Mouse (Mus musculus): ENCODE measurements around the gene Nfic. TPM values are rescaled to one million over a fixed set of nuclear protein-coding genes. Genes with fewer than 3 reads are reported as not detected.
A peak's percentile ranks its signal among the peaks of the same experiment; 100 is the strongest.

Gene Nfic
- polyA plus RNA-seq, 2 experiments from 2014 or later, result 14.2 to 19.2 TPM

DNA sequence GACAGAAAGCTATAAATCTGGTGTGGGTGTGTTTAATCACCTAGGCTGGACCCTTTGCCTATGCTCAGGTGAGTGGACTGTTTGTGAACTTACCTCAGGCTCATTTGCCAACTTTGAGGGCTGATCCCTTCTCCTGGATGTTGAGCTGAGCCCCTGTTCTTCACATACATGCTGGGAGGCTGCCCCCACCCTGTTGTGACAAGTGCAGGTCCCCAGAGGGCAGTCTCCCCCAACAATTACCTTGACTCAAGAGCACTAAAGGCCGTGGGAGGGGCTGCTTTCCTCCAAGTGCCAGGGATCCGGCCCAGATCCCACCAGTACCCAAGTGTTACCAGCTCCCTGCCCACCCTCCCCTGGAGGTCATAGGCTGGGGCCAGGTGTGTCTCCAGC lies 29.6 kb upstream of the Nfic start:
- ATAC-seq, result peak; percentile 37

DNA sequence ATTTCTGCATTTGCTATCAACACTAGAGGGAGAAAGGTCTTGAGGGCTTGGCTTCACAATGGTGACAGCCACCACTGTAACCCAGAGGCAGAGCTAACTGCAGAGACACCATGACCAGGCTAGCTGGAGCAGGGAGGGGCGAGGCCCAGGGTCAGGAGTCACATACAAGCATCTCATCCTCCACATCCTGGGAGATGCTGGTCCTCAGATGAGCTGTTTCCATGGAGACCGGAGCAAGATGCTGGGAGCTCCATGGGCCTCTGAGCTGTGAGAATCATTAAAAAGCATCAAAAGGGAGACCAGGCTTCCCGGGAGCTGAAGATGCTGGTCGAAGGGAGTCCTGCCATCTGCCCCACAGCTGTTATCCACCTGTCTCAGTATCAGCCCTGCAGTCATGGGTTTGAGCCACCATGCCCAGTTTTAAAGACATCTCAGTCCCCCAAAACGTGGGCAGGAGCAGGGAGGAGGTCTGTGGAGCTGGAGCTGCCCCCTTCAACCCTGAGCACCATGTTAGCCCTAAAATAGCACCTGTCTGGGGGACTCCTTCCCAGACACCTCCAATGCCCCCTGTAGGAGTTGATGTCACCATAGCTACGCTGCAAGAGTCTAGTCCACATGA lies 29.1 kb upstream of the Nfic start:
- ATAC-seq, result no peak

DNA sequence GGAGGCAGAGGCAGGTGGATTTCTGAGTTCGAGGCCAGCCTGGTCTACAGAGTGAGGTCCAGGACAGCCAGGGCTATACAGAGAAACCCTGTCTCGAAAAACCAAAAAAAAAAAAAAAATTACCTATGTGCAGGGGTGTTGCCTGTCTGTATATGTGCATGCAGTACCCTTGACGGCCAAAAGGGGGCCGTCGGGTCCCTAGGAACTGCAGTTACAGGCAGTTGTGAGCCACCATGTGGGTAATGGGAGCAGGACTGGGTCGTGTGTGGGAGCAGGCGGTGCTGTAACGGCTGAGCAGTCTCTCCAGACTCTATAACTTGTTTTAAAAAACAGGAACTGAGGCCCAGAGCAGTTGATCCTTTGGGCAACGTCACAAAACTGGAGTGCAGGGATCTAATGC lies 28.5 kb upstream of the Nfic start:
- peak; percentile 25 for ATAC-seq

DNA sequence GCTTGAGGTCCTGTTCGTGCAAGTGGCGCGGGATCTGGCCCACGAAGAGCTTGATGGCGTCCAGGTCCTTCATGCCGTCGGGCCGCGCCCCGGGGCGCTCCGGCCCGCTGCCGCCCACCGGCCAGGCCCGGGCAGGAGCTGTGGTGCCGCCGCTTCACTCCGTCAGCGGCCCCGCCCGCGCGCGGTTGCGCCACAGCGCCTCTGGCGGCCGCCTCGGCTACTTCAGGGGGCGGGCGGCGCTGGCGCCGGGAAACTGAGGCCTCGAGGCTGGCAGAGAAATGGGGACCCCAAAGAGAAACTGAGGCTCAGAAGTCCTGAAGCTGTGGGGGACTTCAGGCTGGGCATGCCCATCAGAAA lies 27.1 kb upstream of the Nfic start, which contains the start of gene Celf5:
Gene Celf5, minus strand, starts transcription at position 177 of the 357 bp plus-strand sequence.
- peak; percentile 76 for ATAC-seq

DNA sequence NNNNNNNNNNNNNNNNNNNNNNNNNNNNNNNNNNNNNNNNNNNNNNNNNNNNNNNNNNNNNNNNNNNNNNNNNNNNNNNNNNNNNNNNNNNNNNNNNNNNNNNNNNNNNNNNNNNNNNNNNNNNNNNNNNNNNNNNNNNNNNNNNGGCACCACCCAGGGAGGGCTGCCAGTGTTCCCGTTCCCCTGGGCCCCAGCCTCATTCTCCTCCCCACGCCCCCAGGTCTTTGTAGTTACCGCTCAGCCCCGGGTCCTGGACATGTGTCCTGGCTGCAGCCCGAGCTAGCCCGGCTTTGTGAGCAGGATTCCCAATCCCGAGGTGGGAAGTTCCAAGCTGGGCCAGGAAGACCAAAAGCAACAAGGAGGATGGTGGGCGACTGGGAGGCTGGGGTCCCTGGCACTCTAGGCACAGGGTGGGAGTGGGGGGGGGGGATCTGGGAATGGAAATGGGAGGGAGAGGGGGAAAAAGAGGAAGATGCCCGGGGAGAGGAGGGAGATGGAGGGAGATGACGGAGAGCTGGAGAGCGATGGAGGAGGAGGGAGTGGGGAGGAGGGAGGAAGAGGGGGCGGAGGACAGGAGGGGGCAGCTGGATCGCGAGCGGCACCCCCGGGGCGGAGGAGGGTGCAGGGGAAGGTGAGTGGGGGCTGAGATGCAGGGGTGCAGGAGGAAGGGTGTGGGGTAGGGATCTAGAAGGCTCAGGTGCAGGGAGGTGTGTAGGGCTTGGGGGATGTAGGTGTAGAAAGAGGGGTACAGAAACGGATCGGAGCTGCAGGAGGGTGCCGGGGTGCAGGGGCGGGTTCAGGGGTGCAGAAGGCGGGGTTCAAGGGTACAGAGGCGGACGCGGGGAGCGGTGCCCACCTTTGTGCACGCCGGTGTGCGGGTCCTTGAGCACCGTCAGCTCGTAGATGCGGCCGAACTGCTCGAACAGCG lies 26.4 kb upstream of the Nfic start:
- ATAC-seq, result peak; percentile 30

DNA sequence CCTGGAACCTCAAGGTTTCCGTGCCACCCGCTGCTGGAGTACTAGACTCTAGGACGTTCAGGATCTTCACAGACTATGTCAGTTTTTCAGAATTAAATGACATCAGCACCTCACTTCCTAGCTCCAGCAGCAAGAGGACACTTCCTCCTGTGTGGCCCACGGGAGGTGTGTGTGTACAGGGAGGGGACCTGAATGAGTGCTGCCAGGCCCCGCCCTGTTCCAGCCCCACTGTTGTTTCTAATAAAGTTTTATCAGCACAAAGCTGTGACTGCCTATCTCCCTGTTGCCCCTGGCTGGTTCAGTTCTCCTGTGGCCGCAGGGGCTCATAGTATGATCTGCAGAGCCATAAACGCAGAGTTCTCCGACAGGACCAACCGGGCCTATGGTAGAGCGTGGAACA lies 19.0 kb upstream of the Nfic start:
- ATAC-seq, result no peak

DNA sequence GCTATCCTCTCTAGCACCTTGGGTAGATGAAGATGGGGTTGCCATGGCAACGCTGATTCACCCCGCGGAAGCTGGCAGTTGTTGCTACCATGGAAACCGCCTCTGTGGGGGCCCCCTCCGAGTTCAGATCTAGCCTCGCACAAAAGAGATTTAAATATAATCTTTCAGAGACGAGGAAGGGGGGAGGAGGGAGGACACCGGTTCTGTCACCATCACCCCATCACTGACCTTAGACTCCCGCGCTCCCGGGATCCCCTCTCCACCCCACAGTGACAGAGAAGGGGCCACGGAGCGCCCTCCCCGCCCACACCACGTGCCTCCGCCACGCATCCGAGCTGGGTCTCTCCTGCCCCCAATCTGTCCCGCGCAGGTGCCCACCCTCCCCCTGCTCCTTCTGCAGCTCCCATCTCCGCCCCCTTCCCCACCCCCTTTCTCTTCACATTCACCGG lies 17.6 kb upstream of the Nfic start:
- ATAC-seq, result peak; percentile 49

DNA sequence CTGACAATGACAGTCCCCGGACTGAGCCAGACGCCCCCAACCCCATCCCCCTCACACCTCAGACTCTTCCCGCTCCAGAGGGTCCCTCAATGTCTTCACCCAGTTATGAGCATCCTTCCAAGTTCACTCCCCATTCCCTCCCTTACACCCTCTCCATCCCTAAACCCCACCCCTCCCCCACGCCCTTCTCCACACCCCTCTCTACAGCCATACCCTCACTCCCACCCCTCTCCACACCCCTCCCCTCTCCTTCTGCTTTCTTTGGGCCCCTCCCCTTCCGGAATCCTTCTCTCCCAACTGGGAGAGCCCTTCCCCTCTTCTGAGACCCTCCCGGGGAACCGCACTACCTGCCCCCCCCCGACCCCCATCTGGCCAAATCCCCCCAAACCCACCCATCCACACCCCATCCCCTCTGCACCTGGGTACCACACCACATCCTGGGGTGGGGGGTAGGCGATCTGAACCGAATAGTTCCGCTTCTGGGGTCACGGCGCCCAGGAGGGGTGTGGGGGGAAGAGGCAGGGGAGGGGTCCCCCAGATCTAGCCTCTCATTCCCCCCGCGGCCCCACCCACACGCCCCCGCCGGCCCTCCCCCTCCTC lies 17.1 kb upstream of the Nfic start:
- ATAC-seq, result peak; percentile 27

DNA sequence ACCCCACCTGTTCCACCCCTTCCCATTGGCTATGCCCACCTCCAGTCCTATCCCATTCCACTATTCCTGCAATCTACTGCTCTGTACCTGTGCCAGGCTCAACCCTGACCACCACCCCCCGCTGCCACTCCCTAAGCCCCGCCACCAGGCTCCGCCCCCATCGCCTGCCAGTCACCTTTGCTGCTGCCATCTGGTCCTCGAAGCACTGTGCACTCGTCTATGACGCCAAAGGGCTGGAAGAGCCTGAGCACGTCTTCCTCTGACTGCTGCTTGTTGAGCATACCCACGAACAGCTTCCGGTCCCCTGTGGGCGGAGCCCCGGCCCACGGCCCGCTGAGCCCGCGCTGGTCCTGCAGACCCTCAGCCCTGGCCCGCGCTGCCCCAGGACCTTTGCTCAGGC lies 15.0 kb upstream of the Nfic start:
- ATAC-seq, result peak; percentile 86

DNA sequence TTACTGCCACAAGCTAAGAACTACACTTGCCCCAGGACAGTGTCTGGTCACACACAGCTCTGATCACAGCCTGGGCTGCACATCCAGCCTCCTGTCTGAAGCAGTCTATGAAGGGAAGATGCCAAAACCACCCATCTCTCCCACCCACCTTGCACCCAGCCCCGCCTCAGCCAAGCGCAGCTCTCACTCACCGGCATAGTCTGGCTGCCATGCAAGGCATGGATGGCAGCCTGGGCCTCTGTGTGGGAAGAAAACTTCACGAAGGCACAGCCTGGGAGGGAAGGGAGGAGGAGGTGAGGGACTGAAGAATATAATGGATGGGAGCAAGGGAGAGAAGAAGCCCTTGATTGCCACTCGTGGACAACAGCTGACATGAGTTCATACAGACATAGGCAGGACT lies 13.8 kb upstream of the Nfic start:
- no peak for ATAC-seq

DNA sequence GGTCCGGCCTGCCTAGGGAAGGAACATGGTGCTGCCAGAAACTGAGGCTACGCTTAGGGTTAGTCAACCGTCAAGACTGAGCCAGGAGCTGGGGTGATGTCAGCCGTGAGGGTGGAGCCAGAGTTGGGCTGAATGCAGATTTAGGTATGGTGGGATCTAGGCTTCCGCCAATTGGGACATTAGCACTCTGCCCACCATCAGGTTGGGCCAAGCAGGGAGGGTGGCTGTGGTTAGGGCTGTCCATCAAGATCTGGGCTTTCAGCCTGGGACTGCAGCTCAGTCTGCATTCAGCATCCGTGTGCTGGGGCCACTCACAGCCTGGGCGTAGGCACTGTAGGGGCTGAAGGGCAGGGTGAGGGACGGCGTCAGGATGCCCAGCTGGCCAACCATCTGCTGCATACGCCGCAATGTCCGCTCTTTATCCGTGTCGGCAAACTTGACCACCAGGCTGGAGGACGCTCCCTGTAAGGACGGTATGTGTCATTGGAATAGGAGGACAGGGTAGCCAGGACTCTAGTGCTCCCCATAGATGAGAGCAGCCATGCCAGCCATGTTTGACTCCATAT lies 12.3 kb upstream of the Nfic start:
- no peak for ATAC-seq

DNA sequence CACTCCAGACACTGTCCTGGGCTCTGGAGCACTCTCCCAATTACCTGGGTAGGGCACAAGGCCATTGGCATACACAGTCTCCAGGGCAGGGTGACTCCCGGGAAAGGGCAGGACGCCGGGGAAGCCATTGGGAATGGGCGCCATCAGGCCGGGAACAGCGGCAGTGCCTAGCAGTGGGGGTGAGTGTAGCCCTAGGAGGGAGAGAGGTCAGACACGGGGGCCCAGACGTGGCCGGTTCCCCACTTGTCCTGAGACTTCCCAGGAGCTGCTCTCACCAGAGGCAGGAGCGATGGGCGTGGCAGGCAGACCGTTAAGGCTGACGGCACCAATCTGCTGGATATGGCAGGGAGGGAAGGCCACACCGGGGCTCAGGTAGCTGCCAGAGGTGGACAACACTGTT lies 11.4 kb upstream of the Nfic start:
- ATAC-seq, result no peak

DNA sequence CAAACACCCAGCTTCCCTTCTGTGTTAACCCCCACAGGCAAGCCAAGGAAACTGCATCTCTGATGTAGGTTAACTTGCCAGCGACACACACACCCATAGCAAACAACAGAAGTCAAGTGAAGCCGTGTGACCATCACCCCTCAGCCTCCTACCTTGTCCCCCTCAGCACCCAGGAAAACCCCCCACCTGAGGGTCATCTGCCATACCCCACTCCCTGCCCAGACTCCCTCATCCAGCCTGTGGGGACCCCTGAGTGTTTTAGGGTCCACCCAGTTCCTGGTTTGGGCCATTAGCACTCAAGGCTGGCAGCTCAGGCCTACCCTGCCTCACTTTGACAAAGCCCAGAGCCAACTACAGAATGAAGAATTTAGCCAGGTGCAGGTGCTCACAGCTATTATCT lies 10.6 kb upstream of the Nfic start:
- no peak for ATAC-seq

DNA sequence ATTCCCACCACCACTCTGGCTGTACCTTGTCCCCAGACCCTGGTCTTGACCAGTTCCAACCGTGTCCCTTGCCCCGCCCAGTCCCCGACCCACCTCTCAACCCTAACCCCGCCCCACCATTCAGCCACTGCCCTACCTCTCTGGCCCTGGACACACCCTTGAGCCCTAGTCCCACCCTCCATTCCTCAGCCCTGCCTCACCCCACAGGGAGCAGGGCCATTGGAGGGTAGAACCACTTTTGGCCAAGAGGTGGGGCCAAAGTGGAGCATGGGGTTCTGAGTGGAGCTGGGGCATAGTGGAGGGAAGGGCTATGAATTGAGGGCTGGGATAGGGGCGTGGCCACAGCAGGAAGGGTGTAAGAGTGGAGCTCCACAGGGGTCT lies 9.8 kb upstream of the Nfic start:
- ATAC-seq, result no peak

DNA sequence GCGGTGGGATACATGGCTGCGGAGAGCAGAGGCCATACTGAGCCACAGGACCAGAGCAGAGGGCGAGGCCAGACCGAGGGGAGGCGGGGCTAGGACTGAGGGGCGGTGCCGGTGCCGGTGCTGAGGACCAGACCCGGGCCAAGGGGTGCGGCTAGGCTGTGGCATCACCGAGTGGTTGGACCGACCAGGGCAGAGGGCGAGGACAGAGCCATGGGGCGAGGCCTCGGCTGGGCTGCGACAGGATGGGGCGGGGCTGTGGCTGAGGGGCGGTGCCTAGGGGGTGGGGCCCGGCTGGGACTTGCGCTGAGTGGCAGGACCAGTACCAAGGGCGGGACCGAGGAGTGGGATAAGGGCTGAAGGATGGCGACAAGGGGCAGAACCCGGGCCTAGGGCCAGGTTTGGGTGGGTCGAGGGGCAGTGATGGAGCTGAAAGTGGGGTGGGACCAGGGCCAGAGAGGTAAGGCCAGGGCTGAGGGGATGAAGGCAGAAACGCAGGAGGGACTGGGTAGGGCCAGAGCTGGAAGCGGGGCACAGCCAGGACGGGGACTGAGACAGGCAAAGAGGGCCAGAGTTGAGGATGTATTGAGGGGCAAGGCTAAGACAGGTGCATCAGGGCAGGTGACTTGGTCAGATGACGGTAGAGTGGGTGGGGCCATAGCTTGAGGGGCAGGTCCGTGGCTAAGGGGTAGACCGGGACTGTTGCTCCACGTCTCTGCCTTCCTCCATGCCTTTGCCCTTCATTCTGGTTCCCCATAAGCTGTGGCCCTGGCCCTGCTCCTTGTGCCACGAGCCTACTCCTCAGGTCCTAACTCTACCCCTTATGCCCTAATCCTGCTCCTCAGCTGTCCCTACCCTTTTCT lies 9.2 kb upstream of the Nfic start:
- peak; percentile 78 for ATAC-seq

DNA sequence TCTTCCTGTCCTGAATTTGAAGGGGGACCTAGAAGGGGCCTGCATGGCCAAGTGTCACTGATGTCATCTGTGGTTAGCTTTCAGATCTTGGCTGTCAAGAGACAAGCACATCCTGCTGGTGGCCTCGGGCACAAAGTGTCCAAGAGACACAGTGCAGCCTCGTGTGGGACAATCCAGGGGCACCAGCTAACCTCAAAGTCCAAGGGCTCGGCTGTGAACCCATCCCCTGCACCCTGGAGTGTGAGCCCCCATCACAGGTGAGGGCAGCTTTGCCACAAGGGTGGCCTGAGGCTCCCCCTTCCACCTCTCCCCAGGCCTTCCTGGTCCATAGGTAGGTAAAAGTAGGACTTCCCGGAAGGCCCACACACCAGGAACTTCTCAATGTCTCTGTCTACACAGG lies 8.1 kb upstream of the Nfic start:
- no peak for ATAC-seq

DNA sequence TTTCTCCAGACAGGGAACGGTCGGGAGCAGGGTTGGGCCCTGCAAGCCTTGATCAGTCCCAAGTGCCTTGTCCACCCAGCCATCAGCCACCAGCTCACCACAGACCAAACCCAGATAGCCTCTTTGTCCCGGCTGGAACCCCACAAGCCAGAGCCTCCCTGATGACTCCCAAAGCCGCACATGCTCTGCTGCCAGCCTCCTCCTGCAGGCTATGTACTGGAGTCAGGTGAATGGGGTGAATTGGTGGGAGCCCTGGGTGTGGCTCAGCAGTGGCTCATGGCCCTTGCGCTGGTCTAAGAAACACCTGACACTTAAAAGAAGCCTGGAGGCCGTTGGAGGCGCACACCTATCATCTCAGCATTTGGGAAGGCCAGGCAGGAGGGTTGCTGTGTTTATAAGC lies 7.5 kb upstream of the Nfic start:
- ATAC-seq, result no peak

DNA sequence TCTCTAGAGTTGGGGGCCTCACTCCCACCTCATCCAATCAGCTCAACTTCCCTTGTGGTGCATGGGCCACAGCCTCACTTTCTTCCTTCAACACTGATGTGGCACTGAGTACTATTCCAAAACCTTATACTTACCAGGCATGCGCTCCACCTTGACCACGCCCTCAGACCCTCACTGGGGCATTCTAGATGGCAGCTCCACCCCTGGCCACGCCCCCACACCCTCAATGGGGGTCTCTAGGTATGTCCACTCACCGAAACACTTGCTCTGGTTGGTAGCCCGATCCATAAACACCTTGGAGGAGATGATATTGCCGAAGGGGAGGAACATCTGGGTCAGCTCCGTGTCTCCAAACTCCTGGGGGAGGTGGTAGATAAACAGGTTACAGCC lies 7.0 kb upstream of the Nfic start:
- ATAC-seq, result no peak

DNA sequence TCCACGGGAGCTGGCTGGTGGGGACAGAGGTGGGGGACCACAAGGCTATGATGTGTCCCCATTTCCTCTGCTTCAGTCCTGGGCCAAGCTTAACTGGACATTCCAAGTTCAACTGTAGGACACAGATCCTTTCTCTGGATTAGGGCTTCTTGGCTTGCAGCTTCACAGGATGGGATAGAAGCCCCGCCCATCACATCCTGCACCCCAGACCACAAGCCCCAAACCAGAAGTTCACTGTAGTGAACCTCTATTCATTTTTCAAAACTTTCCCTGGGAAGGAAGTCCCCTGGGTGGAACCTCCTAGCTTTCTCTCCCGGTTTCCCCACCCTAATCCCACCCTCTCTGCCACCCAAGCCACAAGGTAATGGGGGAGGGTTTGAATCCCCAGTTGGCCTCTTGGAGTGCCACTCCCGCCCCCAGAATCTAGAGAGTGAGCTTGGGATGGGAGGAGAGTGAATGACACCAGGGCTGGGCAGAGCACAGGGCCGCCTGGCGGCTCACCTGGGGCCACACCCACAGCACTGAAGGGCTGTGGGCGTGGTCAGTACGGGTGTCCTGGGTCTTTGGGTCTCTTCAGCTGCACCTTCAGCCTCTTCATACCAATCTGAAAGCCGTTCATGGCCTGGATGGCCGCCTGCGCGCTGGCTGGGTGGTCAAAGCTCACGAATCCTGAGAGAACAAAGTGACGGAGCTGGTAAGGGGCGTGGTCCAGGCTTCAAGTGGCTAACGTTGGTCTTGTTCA lies 6.4 kb upstream of the Nfic start:
- peak; percentile 51 for ATAC-seq

DNA sequence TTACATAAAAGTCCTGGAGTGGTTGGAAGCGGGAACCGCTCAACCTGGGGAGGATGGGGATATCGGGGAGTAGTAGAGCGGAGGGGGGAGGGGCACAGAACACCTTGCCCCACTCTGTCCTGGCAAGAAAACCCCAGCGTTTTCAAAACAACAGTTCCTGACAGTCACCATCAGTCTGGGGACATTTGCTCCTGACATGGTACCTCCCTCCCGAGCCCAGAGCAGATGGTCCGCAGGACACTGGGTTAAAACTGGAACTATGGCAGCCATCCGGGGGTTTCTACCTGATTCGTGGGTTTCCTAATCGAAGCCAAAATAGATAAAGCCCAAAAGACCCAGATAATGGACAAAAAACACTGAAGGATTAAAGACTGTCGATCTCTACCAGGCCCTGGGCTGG lies 5.5 kb upstream of the Nfic start:
- ATAC-seq, result no peak

DNA sequence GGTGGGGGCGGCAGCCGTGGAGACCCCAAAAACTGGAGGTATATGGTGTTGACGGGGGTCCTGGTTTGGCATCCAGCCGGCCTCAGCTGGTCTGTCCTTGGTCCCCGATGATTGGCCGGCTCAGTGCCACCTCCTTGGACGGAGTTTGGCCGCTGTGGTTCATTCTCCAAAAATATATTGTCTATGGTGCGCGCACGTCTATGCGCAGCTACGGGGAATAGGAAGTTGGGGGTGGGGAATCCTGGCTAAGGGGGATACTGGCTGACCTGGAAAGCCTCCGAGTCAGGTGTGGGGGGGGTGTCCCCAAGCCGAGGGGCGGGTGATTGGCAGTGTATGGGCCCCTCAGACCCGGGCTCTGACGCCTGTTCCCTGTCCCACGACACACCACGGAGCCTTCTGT lies 5.0 kb upstream of the Nfic start:
- ATAC-seq, result no peak

DNA sequence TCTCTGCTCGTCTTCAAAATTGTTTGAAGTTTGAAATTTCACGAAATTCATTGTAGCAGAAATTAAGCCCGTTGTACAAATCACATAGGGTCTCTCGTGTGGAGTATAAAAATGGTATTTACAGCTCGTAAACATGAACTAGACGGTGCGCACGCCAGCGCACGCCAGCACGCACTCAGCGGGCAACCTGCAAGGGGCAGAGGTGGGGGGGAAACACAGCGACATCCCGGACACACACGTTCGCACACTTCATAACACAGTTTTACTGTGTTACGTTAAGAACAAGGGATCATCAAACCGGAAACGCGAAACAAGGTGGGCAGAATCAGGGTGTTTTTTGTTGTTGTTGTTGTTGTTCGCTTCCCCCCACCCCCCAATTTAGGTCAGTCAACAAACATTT lies 4.0 kb upstream of the Nfic start:
- ATAC-seq, result no peak

Measured in CD4-positive, CD25-positive, alpha-beta regulatory T cell, adult 4 months (primary cell).